Mouse (Mus musculus): ENCODE data around the gene Agap3. TPM values are rescaled to one million over a fixed set of nuclear protein-coding genes. Genes with fewer than 3 reads are reported as not detected.

Agap3 gene
- total RNA-seq, 2 experiments from 2014 or later = 44.7 to 49.8 TPM

- intact Hi-C loops (cut with DNase I; ENCODE audit: low total_unique reads) = loop anchor here (10.0 kb wide), 1 partner anchor 115 kb away; no protein-coding TSS in a partner anchor
- no peak for DNase-seq
Observed at GRCm38 (mm10) chr5:24539571-24540296, 87.8 kb downstream of the Agap3 start.

GRCm38 (mm10) chr5:24540387-24541143, 88.6 kb downstream of the Agap3 start, which contains the start of gene Asb10:
Gene Asb10 (minus strand): TSS chr5:24540978.
- intact Hi-C loops (cut with DNase I; ENCODE audit: low total_unique reads) = no loop called here

GRCm38 (mm10) chr5:24541144-24541569, 89.2 kb downstream of the Agap3 start:
- intact Hi-C loops (cut with DNase I; ENCODE audit: low total_unique reads) = no loop called here
- DNase-seq = no peak

More at GRCm38 (mm10) chr5:24540387-24541143, 88.6 kb downstream of the Agap3 start, which contains the start of gene Asb10:
- DNase-seq = peak; percentile 87

- intact Hi-C loops (cut with DNase I; ENCODE audit: low total_unique reads) = no loop called here
- DNase-seq = no peak
Observed at GRCm38 (mm10) chr5:24542643-24543042, 90.7 kb downstream of the Agap3 start.

GRCm38 (mm10) chr5:24550598-24551316, 98.8 kb downstream of the Agap3 start:
- DNase-seq = peak; percentile 57

GRCm38 (mm10) chr5:24551317-24551688, 99.3 kb downstream of the Agap3 start:
- intact Hi-C loops (cut with DNase I; ENCODE audit: low total_unique reads) = no loop called here
- DNase-seq = no peak

More at GRCm38 (mm10) chr5:24550598-24551316, 98.8 kb downstream of the Agap3 start:
- intact Hi-C loops (cut with DNase I; ENCODE audit: low total_unique reads) = no loop called here

Other genes with a start within 250 kb of the Agap3 start
- gene Kcnh2, start 100.6 kb upstream of the Agap3 start, total RNA-seq (2021) = 1 to 10 TPM; 1.8 to 4.2 TPM
- 10 to 100 TPM in 1 of 2 experiments, 1 to 10 TPM in 1; 8.6 to 10.6 TPM for gene Nos3, start 87.4 kb upstream of the Agap3 start, total RNA-seq (2021)
- under 1 TPM; 0.11 to 0.14 TPM for gene Atg9b, start 60.0 kb upstream of the Agap3 start, total RNA-seq (2021)
- 10 to 100 TPM; 36.2 to 43.6 TPM for gene Abcb8, start 58.5 kb upstream of the Agap3 start, total RNA-seq (2021)
- under 1 TPM in 1 of 2 experiments, not detected in 1; 0.29 TPM for gene Asic3, start 38.8 kb upstream of the Agap3 start, total RNA-seq (2021)
- gene Cdk5, start 28.6 kb upstream of the Agap3 start, total RNA-seq (2021) = 10 to 100 TPM; 12.4 to 13.4 TPM
- gene Slc4a2, start 28.3 kb upstream of the Agap3 start, total RNA-seq (2021) = 10 to 100 TPM; 21.7 to 22.8 TPM
- 100 to 1,000 TPM; 132 to 146 TPM for gene Fastk, start 6.9 kb upstream of the Agap3 start, total RNA-seq (2021)
- 10 to 100 TPM; 11.4 to 13.7 TPM for gene Tmub1, start 4.3 kb upstream of the Agap3 start, total RNA-seq (2021)
- not detected for gene Gbx1, start 75.0 kb downstream of the Agap3 start, total RNA-seq (2021)
- 10 to 100 TPM; 36.2 to 38.4 TPM for gene Asb10, start 88.8 kb downstream of the Agap3 start, total RNA-seq (2021)
- not detected for gene 4931409K22Rik, start 104.6 kb downstream of the Agap3 start, total RNA-seq (2021)
- gene Abcf2, start 125.3 kb downstream of the Agap3 start, total RNA-seq (2021) = 10 to 100 TPM; 78.5 to 84.4 TPM
- 10 to 100 TPM; 15.8 to 17.9 TPM for gene Chpf2, start 134.6 kb downstream of the Agap3 start, total RNA-seq (2021)
- gene Smarcd3, start 172.2 kb downstream of the Agap3 start, total RNA-seq (2021) = 100 to 1,000 TPM in 1 of 2 experiments, 10 to 100 TPM in 1; 95.1 to 113 TPM
- gene Nub1, start 233.4 kb downstream of the Agap3 start, total RNA-seq (2021) = 10 to 100 TPM; 21.7 to 23.6 TPM

Data from gastrocnemius, postnatal 14 days (tissue).